Mouse (Mus musculus) testis, postnatal 14 days (tissue): Measurements from ENCODE around the gene Actn2.

ENCODE experiments used
- DNase-seq: peaks from one replicate; pipeline ENCODE4 v3.0.0; 2021; ENCODE audit warnings: low spot score

The Actn2 gene

DNA sequence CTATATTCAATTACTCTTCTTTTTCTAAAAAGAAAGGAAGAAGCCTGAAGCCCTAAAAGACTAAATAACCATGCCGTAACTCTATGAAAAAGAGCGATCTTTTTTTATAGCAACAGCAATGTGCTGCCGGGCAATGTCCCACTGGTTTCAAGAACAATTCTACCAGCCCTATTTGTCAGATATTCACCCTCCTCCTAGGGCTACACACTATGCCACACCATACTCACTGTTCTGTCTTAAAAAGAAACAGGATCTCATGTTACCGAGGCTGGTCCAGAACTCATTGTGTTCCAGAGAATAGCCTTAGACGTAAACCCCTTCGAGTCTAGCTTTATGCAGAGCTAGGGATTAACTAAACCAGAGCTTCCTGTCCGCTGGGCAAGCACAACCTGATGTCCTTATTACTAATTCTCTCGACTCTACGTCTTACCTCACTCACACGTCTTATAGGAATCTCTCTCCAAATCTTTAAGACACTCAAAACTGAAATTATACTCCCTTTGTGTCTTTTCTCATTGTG, 83.6 kb downstream of the Actn2 start:
- no peak for DNase-seq

DNA sequence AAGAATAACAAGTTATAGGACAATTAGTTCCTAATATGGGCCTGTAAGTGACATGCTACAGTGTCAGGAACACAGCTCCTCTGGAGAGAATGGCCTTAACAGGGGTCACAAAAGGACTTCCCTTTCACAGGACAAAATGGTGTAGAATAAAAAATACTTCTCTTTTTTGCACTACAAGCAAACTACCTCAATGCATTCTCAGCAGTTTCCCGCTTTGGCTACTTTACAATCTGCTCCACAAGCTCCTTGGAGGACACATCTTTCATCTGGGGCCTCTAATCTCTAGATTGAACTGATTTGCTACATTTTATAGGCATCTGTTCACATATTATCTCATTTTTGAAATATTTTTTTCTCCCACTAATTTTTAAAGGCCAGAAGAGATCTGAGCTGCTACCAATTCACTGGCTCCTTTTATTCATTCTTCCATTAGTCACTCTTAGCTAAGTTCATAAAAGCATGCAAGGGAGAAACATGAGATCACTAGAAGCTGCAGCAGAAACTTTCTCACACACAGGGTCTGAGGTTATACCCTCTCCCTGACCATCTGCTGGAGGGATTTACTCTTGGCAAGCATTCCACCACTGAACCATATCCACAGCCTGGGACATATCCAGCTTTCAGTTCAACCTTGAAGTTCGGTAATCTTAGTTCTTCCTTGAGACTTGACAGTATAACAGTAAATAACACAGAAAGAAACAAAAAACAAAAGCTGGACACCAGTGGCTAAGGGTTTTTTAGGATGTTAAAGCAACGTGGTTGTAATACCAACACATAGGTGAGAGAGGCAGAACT, 84.5 kb downstream of the Actn2 start:
- no peak for DNase-seq

DNA sequence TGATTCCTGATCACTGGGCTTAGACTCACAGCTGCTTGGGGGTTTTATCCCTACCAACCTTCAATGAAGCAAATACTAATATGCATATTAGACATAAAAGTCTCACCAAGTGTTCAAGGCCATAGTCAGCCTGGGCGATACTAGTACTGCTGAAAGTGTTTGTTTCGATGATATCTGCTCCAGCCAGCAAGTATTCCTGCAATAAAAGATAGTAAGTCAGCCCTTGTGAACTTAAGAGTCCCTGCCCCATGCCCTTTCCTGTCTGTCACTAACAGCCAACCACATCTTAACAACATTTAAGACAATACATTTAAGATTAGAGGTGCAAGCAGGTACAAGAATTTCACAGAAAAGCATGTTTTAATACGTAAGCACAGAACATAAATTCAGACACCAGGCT, 90.1 kb downstream of the Actn2 start:
- no peak for DNase-seq

DNA sequence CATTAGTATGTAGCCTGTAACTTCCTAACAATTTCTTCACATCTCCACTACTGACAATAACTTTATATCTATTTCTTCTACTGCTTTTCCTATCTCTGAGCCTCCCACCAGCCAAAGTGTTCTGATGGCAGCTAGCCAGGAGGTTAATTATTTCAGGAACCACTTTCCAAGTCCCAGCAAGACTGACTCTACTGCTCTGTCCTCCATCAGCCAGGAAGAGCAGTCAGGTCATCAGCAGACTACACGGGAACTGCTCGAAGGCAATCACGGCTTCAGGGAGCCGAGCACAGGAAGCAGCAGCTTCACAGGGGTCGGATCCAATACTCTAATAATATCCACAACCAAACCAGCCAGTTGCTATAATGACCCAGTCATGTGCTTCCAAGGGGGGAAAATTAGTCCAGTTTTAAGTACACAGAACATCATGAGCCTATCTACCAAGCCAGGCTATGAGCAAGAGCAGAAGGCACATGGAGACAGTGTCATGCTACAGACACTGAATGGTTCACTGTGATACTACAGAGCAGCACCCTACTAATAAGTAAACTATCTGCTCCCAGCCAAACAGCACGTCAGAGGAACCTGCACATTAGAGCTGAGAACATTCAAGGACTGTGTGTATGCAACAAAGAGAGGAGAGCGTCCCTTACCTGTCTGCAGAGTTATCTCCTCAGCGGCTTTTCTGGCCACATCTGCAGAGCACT, 91.2 kb downstream of the Actn2 start:
- no peak for DNase-seq

DNA sequence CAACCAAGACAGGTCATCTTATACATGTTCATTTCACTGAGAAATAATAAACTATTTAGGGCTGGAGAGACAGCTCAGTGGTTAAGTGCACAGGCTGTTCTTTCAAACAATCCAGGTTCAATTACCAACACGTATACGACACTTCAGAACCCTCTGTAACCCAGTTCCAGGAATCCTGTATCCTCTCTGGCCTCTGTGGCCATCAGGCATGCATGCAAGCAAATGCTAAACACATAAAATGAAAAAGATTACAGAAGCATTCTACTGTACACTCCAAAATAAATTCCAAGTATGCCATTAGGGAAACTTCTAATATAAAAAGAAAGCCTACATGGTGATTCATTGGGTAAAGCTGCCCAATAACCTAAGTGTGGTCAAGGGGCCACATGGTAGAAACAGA, 94.6 kb downstream of the Actn2 start:
- no peak for DNase-seq

DNA sequence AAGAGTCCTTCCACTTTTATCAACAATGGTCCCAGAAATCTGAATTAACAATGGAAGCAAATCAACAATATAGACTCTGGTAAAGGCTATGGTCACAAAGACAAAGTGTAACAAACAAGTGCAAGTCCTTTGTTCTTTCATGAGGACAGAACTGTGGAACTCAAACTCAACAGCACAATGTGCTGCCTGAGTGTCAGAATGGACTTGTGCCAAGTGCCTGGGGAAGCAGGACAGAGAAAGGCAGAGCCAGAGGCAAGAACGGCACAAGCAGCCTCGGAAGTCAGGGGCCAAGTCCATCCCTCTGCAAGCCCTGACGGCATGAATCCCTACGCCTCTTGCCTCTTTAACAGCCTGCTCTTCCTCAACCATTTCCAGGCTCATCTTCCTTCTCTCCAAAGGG, 96.6 kb downstream of the Actn2 start:
- no peak for DNase-seq

DNA sequence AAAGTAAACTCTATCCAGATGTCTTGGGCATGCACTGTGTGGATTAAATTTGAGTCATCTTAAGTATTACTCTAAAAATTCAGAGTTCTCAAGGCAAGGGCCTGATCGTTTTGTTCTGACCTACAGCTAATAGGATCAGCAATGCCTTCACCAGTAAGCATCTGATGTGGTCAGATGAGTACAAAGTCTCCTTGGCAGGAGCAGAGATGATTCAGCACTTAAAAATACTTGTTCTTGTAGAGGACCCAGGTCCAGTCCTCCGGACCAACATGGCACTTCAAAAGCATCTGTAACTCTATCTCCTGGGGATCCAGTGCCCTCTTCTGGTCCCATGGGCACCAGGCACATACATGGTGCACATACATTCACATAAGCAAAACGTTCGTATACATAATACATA, 108.4 kb downstream of the Actn2 start:
- no peak for DNase-seq

DNA sequence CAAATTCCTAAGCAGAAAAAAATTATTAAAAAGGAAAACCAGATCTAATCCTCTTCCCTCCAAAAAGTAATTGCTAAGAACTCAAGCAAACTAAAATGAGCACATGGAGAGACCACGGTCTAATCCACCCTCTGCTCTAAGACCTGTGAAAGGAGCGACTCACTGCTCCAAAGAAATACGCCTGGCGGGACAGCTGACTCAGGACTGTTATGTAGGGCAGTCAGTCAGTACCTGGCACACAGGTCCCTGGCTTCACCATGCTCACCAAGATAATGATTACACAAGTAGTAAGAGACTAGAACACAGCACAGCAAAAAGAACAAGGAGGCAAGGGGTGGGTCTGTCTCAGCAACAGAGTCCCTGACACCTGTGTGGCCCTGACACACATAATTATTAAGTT, 112.3 kb downstream of the Actn2 start:
- DNase-seq: no peak

DNA sequence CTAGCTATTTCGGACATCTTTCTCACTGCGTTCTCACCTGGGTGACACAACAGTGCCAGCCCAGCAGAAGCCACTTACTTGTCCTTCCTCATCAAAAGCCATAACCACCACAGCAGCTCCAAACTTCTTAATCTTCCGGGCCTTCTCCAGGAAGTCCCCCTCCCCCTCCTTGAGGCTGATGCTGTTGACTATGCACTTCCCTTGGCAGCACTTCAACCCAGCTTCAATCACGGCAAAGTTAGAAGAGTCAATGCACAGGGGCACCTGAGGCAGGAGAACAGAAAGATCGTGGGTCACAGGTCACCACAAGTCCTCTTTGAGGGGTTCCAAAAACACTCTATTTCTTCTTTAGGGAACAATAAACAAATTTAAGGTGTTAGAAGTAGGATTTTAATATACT, 113.0 kb downstream of the Actn2 start:
- DNase-seq: no peak
